Mouse (Mus musculus) kidney, adult 2 months (tissue): ENCODE measurements at regions not wholly inside any gene's neighbourhood (a gene's known extent, or its start where the extent isn't known, plus 50 kb on each side); places are given as distances from the start of the nearest gene placed in this dataset.

Source experiments
- CTCF ChIP-seq: fragments of 200-500 bp; conservative IDR thresholded peaks from 2 replicates; pipeline ENCODE4 v1.5.1; 2011; ENCODE audit warnings: low read depth, mild to moderate bottlenecking, control low read depth, low read length, moderate library complexity, mixed read lengths; ENCODE audit not compliant: insufficient read depth, insufficient read length
- POLR2A ChIP-seq: fragments of 200-500 bp; IDR thresholded peaks from one replicate; pipeline ENCODE4 v1.6.1; 2011; ENCODE audit warnings: low read depth, low read length, control low read depth

DNA sequence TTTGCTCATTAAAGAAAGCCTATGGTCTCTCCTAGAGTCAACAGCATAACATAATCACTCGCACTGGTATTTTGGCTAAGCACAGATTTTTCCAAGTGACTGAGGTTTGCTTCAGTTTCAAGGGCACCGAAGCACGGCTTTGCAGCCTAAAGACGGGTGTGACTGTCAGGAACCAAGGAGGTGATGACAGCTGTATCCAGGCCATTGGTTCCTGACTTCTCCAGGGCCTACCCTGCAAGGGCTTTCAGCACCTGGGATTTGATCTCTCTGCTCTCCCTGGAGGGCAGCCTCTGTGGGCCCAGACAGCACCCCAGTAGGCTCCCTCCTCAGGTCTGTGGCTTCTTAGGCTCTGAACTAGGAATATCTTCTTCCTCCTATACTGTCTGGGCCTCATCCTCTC lies 75.3 kb upstream of the Trim2 start:
- TF ChIP-seq CTCF (no peak), POLR2A (no peak)
